Mouse (Mus musculus) olfactory bulb, adult 2 months (tissue): Measurements from ENCODE around the gene Nhsl1.

Experiments used
- CTCF ChIP-seq: fragments of 200-500 bp; IDR thresholded peaks from 2 replicates; pipeline ENCODE4 v1.5.1; 2012; ENCODE audit warnings: low read depth, mild to moderate bottlenecking, low read length, moderate library complexity; ENCODE audit not compliant: insufficient read depth
- POLR2A ChIP-seq: fragments of 200-500 bp; IDR thresholded peaks from 2 replicates; pipeline ENCODE4 v1.6.1; 2012; ENCODE audit warnings: mild to moderate bottlenecking, low read depth, low read length, moderate library complexity; ENCODE audit not compliant: insufficient read depth

- TF ChIP-seq CTCF = no peak
- no peak for TF ChIP-seq POLR2A
Measured at GRCm38 (mm10) chr10:18483658-18484057, 164.9 kb downstream of the Nhsl1 start.
